Mouse (Mus musculus) megakaryocyte, embryonic 14.5 days (primary cell): ENCODE measurements around the gene Bag6. TPM values are rescaled to one million over a fixed set of nuclear protein-coding genes. Genes with fewer than 3 reads are reported as not detected.

Experiments
- H3K27me3 ChIP-seq: replicated peaks from 2 replicates; pipeline ENCODE3; 2012; ENCODE audit warnings: inconsistent platforms
- H3K36me3 ChIP-seq: replicated peaks from 2 replicates; pipeline ENCODE3; 2012; ENCODE audit warnings: low read length, inconsistent platforms, mixed read lengths
- H3K4me1 ChIP-seq: 2 replicates; pipeline ENCODE4 v1.6.1; 2012; ENCODE audit warnings: inconsistent platforms
- H3K4me3 ChIP-seq: replicated peaks from 2 replicates; pipeline ENCODE3; 2012; ENCODE audit warnings: moderate library complexity, mild to moderate bottlenecking, inconsistent platforms
- H3K9me3 ChIP-seq: 2 replicates; pipeline ENCODE4 v1.6.1; 2012; ENCODE audit warnings: inconsistent platforms
- FLI1 ChIP-seq: IDR thresholded peaks from 2 replicates; pipeline ENCODE4 v1.6.1; 2012; ENCODE audit warnings: low read length, inconsistent platforms, mixed read lengths
- GATA1 ChIP-seq: IDR thresholded peaks from 3 replicates; pipeline ENCODE4 v1.6.1; 2012; ENCODE audit warnings: mixed read lengths, low read length, inconsistent platforms, borderline replicate concordance
- polyA plus RNA-seq: library from polyadenylated mRNA; stranded (reverse); fragments of >175 nt; gene quantifications from 2 replicates; pipeline ENCODE4 v1.2.3, GENCODE M21; 2012; ENCODE audit warnings: low replicate concordance; ENCODE audit not compliant: insufficient read depth

Bag6 gene
- polyA plus RNA-seq, 1 experiment, result 613 TPM

DNA sequence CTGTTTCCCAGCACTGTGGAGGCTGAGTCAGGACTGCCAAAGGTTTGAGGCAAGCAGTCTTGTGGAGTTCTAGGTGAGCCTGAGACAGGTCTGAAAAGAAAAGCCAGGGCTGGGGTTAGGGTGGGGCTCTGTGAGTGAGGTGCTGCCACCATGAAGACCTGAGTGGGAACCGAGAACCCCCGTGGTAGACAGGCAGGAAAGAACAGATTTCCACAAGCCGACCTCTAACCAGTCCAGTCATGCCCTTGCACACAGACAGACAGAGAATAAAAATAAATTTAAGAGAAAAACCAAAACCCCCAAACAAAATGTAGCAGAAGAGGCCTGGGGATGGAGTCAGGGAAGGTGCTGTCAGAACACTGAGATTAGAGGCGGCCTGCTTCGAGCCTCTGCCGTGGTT is 40.4 kb downstream of the Bag6 start:
- peaks cover 58% of the 10 kb centered on the region for H3K4me1 ChIP-seq

DNA sequence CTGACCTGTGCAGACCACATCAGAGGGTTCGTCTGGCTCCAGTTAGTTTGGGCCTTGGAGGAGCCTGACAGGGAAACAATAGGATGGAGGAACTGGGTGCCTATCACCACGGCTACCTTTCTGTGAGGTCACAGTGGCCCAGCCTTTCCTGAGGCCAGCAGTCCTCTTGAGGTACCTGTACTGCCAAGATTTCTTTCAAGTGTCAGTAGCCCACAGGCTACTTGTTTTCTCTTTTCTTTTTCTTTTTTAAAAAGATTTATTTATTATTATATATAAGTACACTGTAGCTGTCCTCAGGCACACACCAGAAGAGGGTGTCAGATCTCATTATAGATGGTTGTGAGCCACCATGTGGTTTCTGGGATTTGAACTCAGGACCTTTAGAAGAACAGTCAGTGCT is 41.0 kb downstream of the Bag6 start, which contains the start of gene Aif1:
Gene Aif1 (minus strand): TSS at position 101 of the 400 bp plus-strand sequence.
- no peak within 1 kb of the TSS for H3K4me3 ChIP-seq
- no peak for TF ChIP-seq GATA1
- TF ChIP-seq FLI1, result no peak
- H3K9me3 ChIP-seq, result no peaks in the 10 kb centered on the region
- H3K27me3 ChIP-seq, result no peaks in the 10 kb centered on the region
- H3K4me1 ChIP-seq, result peaks cover 59% of the 10 kb centered on the region
- peaks cover 21% of the 10 kb centered on the region for H3K36me3 ChIP-seq

More for the DNA sequence above, 40.4 kb downstream of the Bag6 start:
- H3K27me3 ChIP-seq, result no peaks in the 10 kb centered on the region
- H3K9me3 ChIP-seq, result no peaks in the 10 kb centered on the region
- peaks cover 19% of the 10 kb centered on the region for H3K36me3 ChIP-seq
- H3K4me3 ChIP-seq, result no peak overlapping the region
- no peak for TF ChIP-seq FLI1
- no peak for TF ChIP-seq GATA1

DNA sequence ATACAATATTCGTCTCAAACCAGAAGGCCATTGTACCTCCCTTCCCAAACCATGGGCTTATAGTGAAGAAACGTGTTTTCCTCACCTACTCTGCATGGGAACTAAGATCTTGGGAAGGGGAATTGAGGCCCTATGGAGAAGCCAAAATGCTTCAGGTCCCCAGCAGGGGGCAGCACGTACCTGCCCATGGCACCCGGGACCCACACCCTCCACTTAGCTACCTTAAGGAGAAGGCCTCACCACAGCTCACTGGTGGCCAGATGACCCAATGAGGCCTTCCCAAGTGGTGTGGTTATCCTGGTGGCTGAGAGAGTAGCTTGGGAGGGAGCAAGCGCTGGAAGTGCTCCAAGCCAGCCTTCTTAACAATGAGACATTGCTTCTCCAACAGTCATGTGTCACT is 43.5 kb downstream of the Bag6 start:
- Histone ChIP-seq H3K9me3 (no peaks in the 10 kb centered on the region), H3K4me3 (no peak overlapping the region), H3K27me3 (no peaks in the 10 kb centered on the region), H3K36me3 (peaks cover 28% of the 10 kb centered on the region), H3K4me1 (peaks cover 43% of the 10 kb centered on the region)
- TF ChIP-seq FLI1 (no peak), GATA1 (no peak)

DNA sequence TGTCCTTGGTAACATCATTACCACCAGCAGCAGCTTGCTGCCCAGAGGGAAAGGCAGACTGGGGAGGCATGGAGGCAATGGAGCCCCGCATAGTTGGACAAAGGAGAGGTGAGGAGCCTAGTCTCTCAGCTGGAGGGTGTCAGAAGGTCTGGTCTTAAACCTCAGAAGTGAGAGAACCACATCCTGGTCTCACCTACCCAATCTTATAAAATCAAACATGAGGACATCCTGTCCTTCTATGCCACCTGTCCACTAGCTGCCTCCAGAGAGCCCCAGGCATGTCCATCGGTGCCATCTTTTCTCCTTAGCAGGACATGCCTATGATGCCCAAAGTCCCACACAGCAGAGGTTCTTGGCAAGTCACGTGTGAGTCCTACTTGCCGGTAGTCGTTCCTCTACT is 45.1 kb downstream of the Bag6 start:
- TF ChIP-seq GATA1 (no peak), FLI1 (no peak)
- Histone ChIP-seq H3K4me3 (no peak overlapping the region), H3K4me1 (peaks cover 44% of the 10 kb centered on the region), H3K9me3 (no peaks in the 10 kb centered on the region), H3K36me3 (peaks cover 43% of the 10 kb centered on the region), H3K27me3 (no peaks in the 10 kb centered on the region)

DNA sequence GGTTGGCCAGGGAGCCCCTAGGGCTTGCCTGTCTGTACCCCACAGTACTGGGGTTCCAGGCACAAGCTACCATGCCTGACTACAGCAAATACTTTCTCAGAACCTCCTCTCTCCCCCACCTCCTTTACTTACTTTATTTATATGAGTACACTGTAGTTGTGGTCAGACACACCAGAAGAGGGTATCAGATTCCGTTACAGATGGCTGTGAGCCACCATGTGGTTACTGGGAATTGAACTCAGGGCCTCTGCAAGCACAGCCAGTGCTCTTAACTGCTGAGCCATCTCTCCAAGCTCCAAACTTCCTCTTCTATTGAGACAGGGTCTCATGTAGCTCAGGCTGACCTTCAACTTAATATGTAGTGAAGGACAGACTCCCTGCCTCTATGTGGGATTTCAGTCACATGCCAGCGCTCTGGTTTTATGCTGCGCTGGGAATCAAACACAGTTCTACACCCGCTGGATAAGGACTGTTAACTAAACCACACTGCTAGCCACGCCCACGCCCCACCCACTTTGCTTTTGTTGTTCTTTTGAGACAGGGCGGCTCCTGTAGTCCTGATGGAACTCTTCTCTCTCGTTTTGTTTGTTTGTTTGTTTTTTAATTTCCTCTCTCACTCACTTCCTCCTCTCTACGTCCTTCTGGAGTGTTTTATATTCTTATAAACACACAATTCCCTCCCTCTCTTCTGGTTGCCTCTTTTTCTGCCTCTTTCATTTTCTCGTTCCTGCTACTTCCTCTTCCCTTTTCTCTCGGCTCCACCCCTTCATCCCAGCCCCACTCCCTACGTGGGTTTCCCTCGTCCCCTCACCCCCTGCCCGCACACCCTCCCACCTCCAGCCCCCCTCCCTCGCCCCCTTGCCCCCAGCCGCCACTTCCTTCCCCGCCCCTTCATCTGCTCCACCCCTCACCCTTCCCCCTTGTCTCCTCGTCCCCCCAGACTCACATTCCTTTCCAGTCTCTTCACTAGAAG is 50.9 kb downstream of the Bag6 start:
- H3K4me1 ChIP-seq, result peaks cover 66% of the 10 kb centered on the region
- H3K9me3 ChIP-seq, result no peaks in the 10 kb centered on the region
- peak overlapping the region; percentile 90 for H3K4me3 ChIP-seq
- TF ChIP-seq GATA1 (no peak), FLI1 (no peak)
- no peaks in the 10 kb centered on the region for H3K27me3 ChIP-seq
- peaks cover 24% of the 10 kb centered on the region for H3K36me3 ChIP-seq

DNA sequence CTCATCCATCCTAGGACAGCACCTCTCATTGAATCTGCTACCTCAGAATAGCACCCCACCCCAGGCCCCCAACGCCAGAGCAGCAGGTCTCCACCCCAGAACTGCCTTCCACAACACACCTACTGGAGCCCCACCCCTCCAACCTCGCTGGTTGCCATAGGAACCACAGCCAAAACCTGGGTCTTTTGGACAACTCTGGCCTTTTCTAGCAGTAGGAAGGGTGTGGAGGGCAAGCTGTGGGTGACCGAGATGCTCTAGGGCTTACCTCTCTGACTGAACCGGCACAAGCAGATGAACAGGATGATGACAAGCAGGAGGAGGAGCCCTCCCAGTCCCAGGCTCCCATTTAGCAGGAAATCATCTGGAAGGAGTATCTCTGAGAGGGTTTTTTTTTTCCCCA is 51.7 kb downstream of the Bag6 start:
- H3K36me3 ChIP-seq, result peaks cover 24% of the 10 kb centered on the region
- H3K27me3 ChIP-seq, result no peaks in the 10 kb centered on the region
- no peaks in the 10 kb centered on the region for H3K9me3 ChIP-seq
- H3K4me3 ChIP-seq, result peak overlapping the region; percentile 90
- H3K4me1 ChIP-seq, result peaks cover 74% of the 10 kb centered on the region
- no peak for TF ChIP-seq FLI1
- TF ChIP-seq GATA1, result no peak

DNA sequence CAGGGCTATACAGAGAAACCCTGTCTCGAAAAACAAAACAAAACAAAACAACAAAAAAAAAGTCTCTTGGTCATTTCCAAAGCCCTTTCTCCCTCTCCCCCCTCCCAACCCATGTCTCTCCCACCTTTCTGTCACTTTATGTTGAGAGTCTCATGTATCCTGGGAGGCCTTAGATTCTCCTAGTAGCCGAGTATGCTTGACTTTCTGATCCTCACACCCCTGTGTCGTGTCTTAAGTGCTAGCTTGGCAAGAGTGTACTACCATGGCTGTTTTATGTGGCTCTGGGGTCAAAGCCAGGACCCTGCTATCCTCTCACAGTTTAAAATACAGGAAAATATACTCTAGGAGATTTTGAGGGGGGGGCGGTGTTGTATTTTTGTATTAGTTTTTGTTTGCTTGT is 52.4 kb downstream of the Bag6 start:
- Histone ChIP-seq H3K4me3 (peak overlapping the region; percentile 80), H3K27me3 (no peaks in the 10 kb centered on the region), H3K36me3 (peaks cover 24% of the 10 kb centered on the region), H3K4me1 (peaks cover 78% of the 10 kb centered on the region), H3K9me3 (no peaks in the 10 kb centered on the region)
- TF ChIP-seq FLI1, result no peak

DNA sequence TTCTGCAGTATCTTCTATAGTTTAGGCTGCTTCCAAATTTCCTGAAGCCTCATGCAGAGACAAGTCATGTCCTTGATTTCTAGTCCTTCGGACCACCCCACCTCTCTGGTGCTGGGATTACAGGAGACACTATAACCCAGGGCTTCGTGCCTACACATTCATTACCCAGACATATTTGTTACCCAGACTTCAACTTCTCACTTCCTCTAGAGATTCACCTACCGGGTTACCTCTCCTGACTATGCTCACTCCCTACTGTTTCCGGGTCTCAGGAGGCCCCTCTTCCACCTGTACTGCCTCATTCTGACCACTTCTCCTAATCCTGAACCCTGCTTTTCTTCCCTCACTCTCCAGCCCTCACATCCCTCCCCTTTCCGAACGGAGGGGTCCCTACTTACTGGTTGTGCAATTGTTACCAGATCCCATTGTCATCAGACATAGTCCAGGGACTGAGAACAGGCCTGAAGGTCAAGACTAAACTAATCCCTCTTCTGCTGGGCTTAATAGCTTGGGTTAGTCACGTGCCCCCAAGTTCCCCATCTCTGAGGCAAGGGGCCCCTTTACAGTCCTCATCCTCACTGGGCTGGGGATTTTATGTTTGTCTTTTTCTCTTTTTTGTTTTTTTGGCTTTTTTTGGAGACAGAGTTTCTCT is 53.1 kb downstream of the Bag6 start, which contains the start of gene Lst1:
Gene Lst1 (minus strand): TSS at position 481 of the 652 bp plus-strand sequence.
- no peaks in the 10 kb centered on the region for H3K27me3 ChIP-seq
- no peaks in the 10 kb centered on the region for H3K9me3 ChIP-seq
- no peak for TF ChIP-seq FLI1
- TF ChIP-seq GATA1, result no peak
- H3K36me3 ChIP-seq, result peaks cover 19% of the 10 kb centered on the region
- peaks cover 80% of the 10 kb centered on the region for H3K4me1 ChIP-seq
- H3K4me3 ChIP-seq, result peak within 1 kb of the TSS; percentile 87

DNA sequence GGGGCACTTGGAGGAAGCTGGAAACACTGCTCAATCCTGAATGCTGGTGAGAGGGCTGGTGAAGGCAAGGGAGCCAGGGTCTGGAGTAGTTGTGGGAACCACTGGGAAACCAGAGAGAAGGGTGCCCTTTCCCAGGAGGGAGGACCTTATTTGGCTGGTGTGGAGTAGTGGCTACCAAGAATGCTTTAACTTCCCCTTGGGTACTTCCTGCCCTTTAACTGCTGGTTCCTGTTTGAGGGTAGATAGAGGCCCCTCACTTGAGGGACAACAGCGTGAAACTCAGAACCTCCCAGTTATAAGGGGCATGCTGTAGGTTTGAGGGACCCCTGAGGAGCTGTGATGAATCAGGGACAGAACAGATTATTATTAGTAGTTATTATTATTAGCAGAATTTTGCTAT is 54.2 kb downstream of the Bag6 start:
- no peaks in the 10 kb centered on the region for H3K9me3 ChIP-seq
- H3K4me1 ChIP-seq, result peaks cover 88% of the 10 kb centered on the region
- TF ChIP-seq FLI1 (no peak), GATA1 (no peak; the same call in 2 of the 3 replicates)
- no peaks in the 10 kb centered on the region for H3K27me3 ChIP-seq
- H3K36me3 ChIP-seq, result peaks cover 10% of the 10 kb centered on the region
- peak overlapping the region; percentile 87 for H3K4me3 ChIP-seq

DNA sequence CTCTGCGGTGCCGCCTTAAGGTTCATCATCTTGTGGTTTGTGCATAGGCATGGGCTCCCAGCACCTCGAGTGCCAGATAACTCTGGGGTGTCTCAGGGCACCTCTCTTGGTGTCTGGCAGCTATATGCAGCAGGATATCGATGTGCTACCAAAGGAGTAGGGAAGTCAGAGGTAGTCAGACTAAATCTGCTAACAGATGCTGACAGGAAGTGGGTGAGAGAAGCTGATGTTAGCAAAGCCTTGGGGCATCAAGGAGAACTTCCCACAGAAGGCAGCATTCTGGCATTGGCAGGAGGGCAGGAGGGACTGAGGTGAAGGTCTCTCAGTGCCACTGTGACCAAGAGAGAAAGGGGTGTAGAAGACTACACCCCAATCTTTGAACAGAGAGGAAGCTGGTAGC is 55.1 kb downstream of the Bag6 start:
- TF ChIP-seq FLI1 (no peak), GATA1 (no peak)
- peaks cover 2% of the 10 kb centered on the region for H3K36me3 ChIP-seq
- H3K4me1 ChIP-seq, result peaks cover 88% of the 10 kb centered on the region
- no peaks in the 10 kb centered on the region for H3K27me3 ChIP-seq
- H3K9me3 ChIP-seq, result no peaks in the 10 kb centered on the region
- peak overlapping the region; percentile 87 for H3K4me3 ChIP-seq
